In the genomic region with DNA sequence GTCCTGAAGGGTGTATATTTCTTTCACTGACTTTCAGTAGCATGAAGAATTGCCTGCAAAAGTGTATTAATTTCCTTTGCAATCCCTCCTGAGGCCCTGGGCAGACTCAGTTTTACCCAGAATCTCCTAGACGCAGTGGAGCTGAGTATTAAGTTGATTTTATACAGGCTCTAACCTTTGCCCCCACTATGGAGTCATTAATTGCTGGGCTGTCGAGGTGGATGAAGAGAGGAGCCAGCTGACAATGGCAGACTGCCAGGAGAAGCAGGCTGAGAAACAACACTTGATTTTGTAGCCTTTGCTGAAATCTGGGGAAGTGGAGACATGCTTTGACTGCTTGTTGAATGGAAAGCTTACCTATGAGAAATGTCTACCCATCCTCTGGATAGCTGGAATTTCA, we compare ENCODE assay signal across 13 mouse cellular contexts. TPM values are rescaled to one million over a fixed set of nuclear protein-coding genes. Genes with fewer than 3 reads are reported as not detected.
DNase-seq lines count a peak whose midpoint lies in the region; ATAC-seq and TF ChIP-seq lines count a peak whose summit lies in the region.
"Had no signal": no experiment of that assay in that cellular context is flagged by ENCODE, and none has a peak within 500 bp of the region (broad histone marks: within the 10 kb centered on the region; RNA-seq: fewer than 3 reads in every experiment).

No protein-coding gene starts in this region.

- no peak overlapping the region for H3K27ac ChIP-seq in liver, embryonic 12.5 days
- no peak overlapping the region for H3K27ac ChIP-seq in limb, embryonic 14.5 days (replicated peaks; ENCODE audit: low read depth, low read length)
- H3K27ac ChIP-seq: forebrain, embryonic 10.5 days; hindbrain, embryonic 15.5 days had no signal

- no peak for ATAC-seq in liver, embryonic 12.5 days
- ATAC-seq in limb, embryonic 14.5 days (ENCODE audit: low FRiP score, low read depth): peak; percentile 84

- no peaks in the 10 kb centered on the region for H3K36me3 ChIP-seq in liver, embryonic 12.5 days
- H3K36me3 ChIP-seq in limb, embryonic 14.5 days (ENCODE audit: control insufficient read depth, insufficient read depth, low read length): no peaks in the 10 kb centered on the region
- H3K36me3 ChIP-seq: forebrain, embryonic 10.5 days; hindbrain, embryonic 15.5 days had no signal

- no peak overlapping the region for H3K9ac ChIP-seq in liver, embryonic 12.5 days
- no peak overlapping the region for H3K9ac ChIP-seq in limb, embryonic 14.5 days (ENCODE audit: low read depth, low read length, severe bottlenecking)
- H3K9ac ChIP-seq: hindbrain, embryonic 15.5 days had no signal

- WGBS in liver, embryonic 12.5 days (ENCODE audit: insufficient replicate concordance): 43% methylated on average over 2 of the region's 2 CpGs
- 21% methylated on average over 2 of the region's 2 CpGs for WGBS in limb, embryonic 14.5 days

- peak; percentile 32 for DNase-seq in adrenal gland, postnatal 10 days
- DNase-seq in adrenal gland, postnatal 25 days: no peak
- DNase-seq in liver: peak; percentile 6
- DNase-seq in kidney, adult 11 months: peak; percentile 26
- peak; percentile 13 for DNase-seq in limb, embryonic 14.5 days (ENCODE audit: low spot score)
- DNase-seq in neural tube, embryonic 10.5 days (ENCODE audit: extremely low spot score, low spot score): no peak
- DNase-seq in adrenal gland, postnatal 4 days (ENCODE audit: low spot score in 2 of 2): no peak
- DNase-seq: cerebellum, adult 9-10 months had no signal

- no peaks in the 10 kb centered on the region for H3K9me3 ChIP-seq in liver, embryonic 12.5 days (replicated peaks)
- no peaks in the 10 kb centered on the region for H3K9me3 ChIP-seq in limb, embryonic 14.5 days (ENCODE audit: control insufficient read depth, low read length)
- H3K9me3 ChIP-seq: forebrain, embryonic 10.5 days; hindbrain, embryonic 15.5 days had no signal

- H3K4me2 ChIP-seq in liver, embryonic 12.5 days: no peak overlapping the region
- H3K4me2 ChIP-seq in limb, embryonic 14.5 days (replicated peaks; ENCODE audit: low read depth, low read length, severe bottlenecking): no peak overlapping the region
- H3K4me2 ChIP-seq: hindbrain, embryonic 15.5 days; midbrain, embryonic 11.5 days had no signal

- no peak for TF ChIP-seq POLR2A in limb, embryonic 14.5 days (IDR thresholded peaks at IDR 0.05; ENCODE audit: borderline replicate concordance, extremely low read depth, insufficient read depth, insufficient read length)

- H3K4me1 ChIP-seq in liver, embryonic 12.5 days: no peaks in the 10 kb centered on the region
- H3K4me1 ChIP-seq in limb, embryonic 14.5 days (ENCODE audit: control insufficient read depth, insufficient read depth, low read length): no peaks in the 10 kb centered on the region
- H3K4me1 ChIP-seq: hindbrain, embryonic 15.5 days had no signal

- H3K27me3 ChIP-seq in liver, embryonic 12.5 days (replicated peaks): no peaks in the 10 kb centered on the region
- H3K27me3 ChIP-seq in limb, embryonic 14.5 days (ENCODE audit: control insufficient read depth, insufficient read depth, low read length): no peaks in the 10 kb centered on the region
- H3K27me3 ChIP-seq: hindbrain, embryonic 15.5 days had no signal

- no peak overlapping the region for H3K4me3 ChIP-seq in liver, embryonic 12.5 days
- H3K4me3 ChIP-seq in limb, embryonic 14.5 days (replicated peaks; ENCODE audit: low read length): no peak overlapping the region
- H3K4me3 ChIP-seq: forebrain, embryonic 10.5 days; hindbrain, embryonic 15.5 days had no signal

RNA-seq across cellular contexts. Expression of a gene that starts 18.8 kb away (rescaled TPM):
- total RNA-seq in adrenal gland, postnatal 10 days (2021): 10 to 100 TPM; 25.0 to 30.2 TPM
- total RNA-seq in adrenal gland, postnatal 25 days (2021): 4.0 and 5.5 TPM in 2 replicates
- polyA plus RNA-seq in liver, embryonic 12.5 days (2016; fragmentation: Nextera tagmentation; extraction: Ambion mirVana): 18.0 and 21.2 TPM in 2 replicates
- polyA plus RNA-seq in limb, embryonic 14.5 days (2012; rRNA removed): 12.5 and 15.0 TPM in 2 replicates
- 31.1 and 34.3 TPM in 2 replicates for polyA plus RNA-seq in limb, embryonic 14.5 days (2014; fragmentation: Nextera tagmentation; extraction: Ambion mirVana)
- 10 to 100 TPM; 17.9 to 25.6 TPM for total RNA-seq in adrenal gland, postnatal 4 days (2021)
- total RNA-seq: MEL had no signal

RNA-seq across cellular contexts. Expression of a gene that starts 20.8 kb away (rescaled TPM):
- total RNA-seq in adrenal gland, postnatal 10 days (2021): 10 to 100 TPM; 62.1 to 76.8 TPM
- total RNA-seq in adrenal gland, postnatal 25 days (2021): 23.5 and 25.4 TPM in 2 replicates
- polyA plus RNA-seq in liver, embryonic 12.5 days (2016; fragmentation: Nextera tagmentation; extraction: Ambion mirVana): 35.6 and 38.7 TPM in 2 replicates
- 43.9 and 45.5 TPM in 2 replicates for polyA plus RNA-seq in limb, embryonic 14.5 days (2012; rRNA removed)
- polyA plus RNA-seq in limb, embryonic 14.5 days (2014; fragmentation: Nextera tagmentation; extraction: Ambion mirVana): 73.7 and 80.4 TPM in 2 replicates
- 10 to 100 TPM; 40.8 to 44.8 TPM for total RNA-seq in adrenal gland, postnatal 4 days (2021)
- total RNA-seq: MEL had no signal

RNA-seq across cellular contexts. Expression of a gene that starts 53.6 kb away (rescaled TPM):
- 10 to 100 TPM; 34.5 to 38.8 TPM for total RNA-seq in adrenal gland, postnatal 10 days (2021)
- 16.1 and 27.7 TPM in 2 replicates for total RNA-seq in adrenal gland, postnatal 25 days (2021)
- polyA plus RNA-seq in liver, embryonic 12.5 days (2016; fragmentation: Nextera tagmentation; extraction: Ambion mirVana): 191 and 194 TPM in 2 replicates
- 33.5 and 52.3 TPM in 2 replicates for polyA plus RNA-seq in limb, embryonic 14.5 days (2012; rRNA removed)
- 65.5 and 78.4 TPM in 2 replicates for polyA plus RNA-seq in limb, embryonic 14.5 days (2014; fragmentation: Nextera tagmentation; extraction: Ambion mirVana)
- total RNA-seq in adrenal gland, postnatal 4 days (2021): 10 to 100 TPM; 71.6 to 73.9 TPM
- total RNA-seq: MEL had no signal

Comparison
In these comparisons a context has a peak if more than half of its experiments do, and no peak if none do; other contexts are left out.
1. DNase-seq: peak in adrenal gland, postnatal 10 days (single experiment), liver (single experiment), kidney, adult 11 months (single experiment) and limb, embryonic 14.5 days (single experiment); none in adrenal gland, postnatal 25 days (single experiment), neural tube, embryonic 10.5 days (single experiment) and adrenal gland, postnatal 4 days (0 of 2).